Mouse (Mus musculus): ENCODE results near the gene Lsm12.

DNA sequence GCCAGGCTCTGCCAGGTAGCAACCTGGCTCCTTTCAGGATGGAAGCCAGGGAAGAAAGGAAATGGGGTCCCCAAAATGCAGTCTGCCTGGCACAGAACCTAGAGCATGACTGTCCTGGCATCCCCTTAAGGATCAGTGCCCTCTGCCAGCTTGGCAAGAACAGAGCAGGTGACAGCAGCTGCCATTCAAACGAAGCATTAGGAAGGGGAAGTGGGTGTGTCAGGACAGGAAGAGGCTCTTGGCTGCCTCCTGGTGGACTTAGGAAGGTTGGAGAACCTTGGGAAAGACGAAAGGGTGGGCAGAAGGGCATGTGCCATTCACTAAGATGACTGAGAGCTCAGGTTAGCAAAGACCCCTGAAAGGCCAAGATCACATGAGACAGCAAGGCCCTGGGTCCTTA, 24.6 kb upstream of the Lsm12 start:
- TF ChIP-seq CTCF (IDR thresholded peaks at IDR 0.05; ENCODE audit: borderline replicate concordance, control insufficient read depth, extremely low read depth, insufficient read depth, low read length, poor library complexity) (peak; percentile 48; the same call in 1 of the 2 replicates), POLR2A (IDR thresholded peaks at IDR 0.05; ENCODE audit: control insufficient read depth, extremely low read depth, insufficient read depth, low read length, poor library complexity) (no peak)

Measured in thymus, adult 2 months (tissue).